Mouse (Mus musculus) midbrain, embryonic 13.5 days (tissue): ENCODE data around the gene Gm10563. TPM values are rescaled to one million over a fixed set of nuclear protein-coding genes. Genes with fewer than 3 reads are reported as not detected.

ENCODE experiments used
- ATAC-seq: fragments of 200-750 bp; cut with Nextera tagmentation; 2 replicates; pipeline ENCODE4 v1.8.0; 2017; ENCODE audit warnings: mild to moderate bottlenecking, moderate TSS enrichment, moderate library complexity
- H3K27ac ChIP-seq: fragments of 300-500 bp; sonication (generic); 2 replicates; pipeline ENCODE4 v1.5.1; 2015; ENCODE audit warnings: inconsistent platforms, mild to moderate bottlenecking, moderate library complexity
- H3K27me3 ChIP-seq: fragments of 300-500 bp; sonication (generic); 2 replicates; pipeline ENCODE4 v1.6.1; 2015; ENCODE audit warnings: mild to moderate bottlenecking, inconsistent platforms
- H3K36me3 ChIP-seq: fragments of 300-500 bp; sonication (generic); 2 replicates; pipeline ENCODE4 v1.6.1; 2015; ENCODE audit warnings: mild to moderate bottlenecking, inconsistent platforms
- H3K4me1 ChIP-seq: fragments of 300-500 bp; sonication (generic); replicated peaks from 2 replicates; pipeline ENCODE4 v1.6.1; 2015; ENCODE audit warnings: inconsistent platforms
- H3K4me2 ChIP-seq: fragments of 300-500 bp; sonication (generic); replicated peaks from 2 replicates; pipeline ENCODE4 v1.6.1; 2015; ENCODE audit warnings: moderate library complexity, mild to moderate bottlenecking, inconsistent platforms
- H3K4me3 ChIP-seq: fragments of 300-500 bp; sonication (generic); replicated peaks from 2 replicates; pipeline ENCODE4 v1.5.1; 2015; ENCODE audit warnings: mild to moderate bottlenecking, inconsistent platforms
- H3K9ac ChIP-seq: fragments of 300-500 bp; sonication (generic); replicated peaks from 2 replicates; pipeline ENCODE4 v1.6.1; 2015; ENCODE audit warnings: mild to moderate bottlenecking, inconsistent platforms
- H3K9me3 ChIP-seq: fragments of 300-500 bp; sonication (generic); 2 replicates; pipeline ENCODE4 v1.6.1; 2016; ENCODE audit warnings: mild to moderate bottlenecking, inconsistent platforms
- WGBS: fragments of 180-500 bp; shearing (Covaris S2); methylation state at CpG from one replicate; pipeline ENCODE4 v1.1.7; 2015; 5-methylcytosine and 5-hydroxymethylcytosine counted together
- polyA plus RNA-seq: library from polyadenylated mRNA; unstranded; fragments of >200 nt; fragmentation: Nextera tagmentation; extraction: Ambion mirVana; gene quantifications from 2 replicates; pipeline ENCODE4 v1.2.1, GENCODE M21; 2015

Gm10563 gene
- polyA plus RNA-seq, 1 experiment from 2014 or later, result not detected

DNA sequence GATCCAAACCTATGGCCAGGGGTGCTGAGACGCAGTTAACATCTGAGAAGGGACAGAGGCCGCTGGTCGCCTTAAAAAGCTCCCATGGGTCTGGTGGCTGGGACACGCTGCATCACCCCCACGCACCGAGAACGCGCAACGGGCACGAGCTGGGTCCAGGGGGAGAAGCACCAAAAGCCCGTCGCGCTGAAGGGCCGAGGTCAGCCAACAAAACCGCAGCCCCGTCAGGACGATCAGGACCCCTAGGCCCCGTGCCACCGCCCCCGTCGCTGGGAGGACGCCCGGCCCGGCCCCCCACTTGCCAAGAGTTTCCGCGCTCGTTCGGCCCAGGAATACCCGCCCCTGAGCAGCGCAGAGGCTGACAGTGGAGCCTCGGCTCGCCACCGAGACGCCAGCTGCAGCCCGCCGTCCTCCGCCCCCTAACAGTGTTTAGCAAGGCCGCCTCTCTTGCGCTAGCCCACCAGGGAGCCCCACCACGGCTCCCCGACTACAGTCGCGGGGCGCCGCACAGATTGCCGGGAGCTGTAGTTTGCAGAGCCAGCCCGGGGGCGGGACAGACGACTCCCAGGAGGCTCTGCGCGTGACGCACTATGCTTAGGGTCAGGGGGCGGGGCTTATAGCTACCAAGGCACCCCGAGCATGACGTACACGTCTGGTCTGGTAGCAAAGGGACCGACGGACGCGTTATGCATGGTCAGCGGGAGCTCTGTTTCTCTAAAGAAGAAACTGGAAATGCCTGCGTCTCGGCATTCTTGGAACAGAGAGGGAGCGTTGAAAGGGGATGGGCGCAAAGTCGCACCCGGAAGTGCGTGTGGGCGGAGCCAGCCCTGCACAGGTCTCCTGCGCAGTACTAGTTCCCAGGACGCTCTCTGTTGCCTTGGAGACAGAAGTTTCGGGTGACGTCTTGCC, 23.7 kb upstream of the Gm10563 start, which contains the start of gene Mib2:
TSS of gene Mib2 (minus strand) at position 510 of the 909 bp plus-strand sequence.
- Histone ChIP-seq H3K9me3 (no peaks in the 10 kb centered on the region), H3K4me3 (peak within 1 kb of the TSS; percentile 91), H3K4me2 (peak within 1 kb of the TSS; percentile 90), H3K9ac (peak within 1 kb of the TSS; percentile 88), H3K27me3 (no peaks in the 10 kb centered on the region), H3K4me1 (peaks cover 13% of the 10 kb centered on the region), H3K36me3 (peaks cover 10% of the 10 kb centered on the region; the same call in 1 of the 2 replicates), H3K27ac (peak within 1 kb of the TSS; percentile 86)
- under 1% methylated on average over 73 of the region's 73 CpGs for WGBS
- peak; percentile 98 for ATAC-seq

DNA sequence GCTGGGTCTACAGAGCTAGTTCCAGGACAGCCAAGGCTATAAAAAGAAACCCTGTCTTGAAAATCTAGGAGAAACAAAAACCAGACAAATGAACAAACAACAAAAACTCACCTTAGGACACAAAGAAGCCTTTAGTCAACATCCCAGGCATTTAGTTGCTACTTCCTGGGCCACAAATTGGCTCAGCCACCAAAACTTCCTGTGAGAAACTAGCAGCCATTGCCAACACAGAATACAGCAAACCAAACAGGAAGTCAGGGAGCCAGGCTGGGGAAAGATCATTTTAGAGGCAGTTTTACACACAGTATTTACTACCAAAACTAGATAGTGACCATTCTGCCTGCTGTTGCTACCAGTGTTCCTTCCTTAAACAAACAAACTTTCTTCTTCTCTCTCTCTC, 21.7 kb upstream of the Gm10563 start:
- H3K4me1 ChIP-seq, result peaks cover 13% of the 10 kb centered on the region
- H3K27me3 ChIP-seq, result no peaks in the 10 kb centered on the region
- no peak overlapping the region for H3K9ac ChIP-seq
- H3K27ac ChIP-seq, result no peak overlapping the region
- no peak overlapping the region for H3K4me2 ChIP-seq
- no peaks in the 10 kb centered on the region for H3K9me3 ChIP-seq
- ATAC-seq, result no peak
- no peak overlapping the region for H3K4me3 ChIP-seq
- H3K36me3 ChIP-seq, result peaks cover 10% of the 10 kb centered on the region; the same call in 1 of the 2 replicates

GRCm38 (mm10) chr4:155660641-155661040, 15.4 kb upstream of the Gm10563 start:
- WGBS, result 94% methylated on average over 12 of the region's 12 CpGs
- Histone ChIP-seq H3K9me3 (no peaks in the 10 kb centered on the region), H3K36me3 (peaks cover 56% of the 10 kb centered on the region), H3K4me1 (no peaks in the 10 kb centered on the region), H3K4me3 (no peak overlapping the region), H3K4me2 (no peak overlapping the region), H3K27me3 (peaks cover 11% of the 10 kb centered on the region), H3K9ac (no peak overlapping the region), H3K27ac (no peak overlapping the region)
- ATAC-seq, result no peak

DNA sequence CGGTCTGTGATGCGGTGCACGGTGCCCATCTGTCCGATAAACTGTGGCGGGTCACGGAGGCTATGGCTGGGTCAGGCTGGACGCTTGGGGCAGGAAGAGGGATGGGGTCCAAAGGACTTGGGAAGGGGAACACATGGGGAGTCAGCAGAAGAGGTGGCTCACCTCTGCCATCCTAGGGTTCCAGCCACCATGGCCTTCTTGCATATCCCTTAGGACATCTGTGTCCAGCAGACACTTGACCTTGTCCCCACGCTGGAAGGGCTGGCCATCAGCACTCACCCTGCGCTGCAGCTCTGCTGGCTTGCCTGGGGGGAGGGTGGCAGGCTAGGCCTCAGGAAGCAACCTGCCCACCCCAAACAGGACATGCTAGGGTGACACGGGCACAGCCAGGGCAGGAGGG, 13.8 kb upstream of the Gm10563 start:
- peaks cover 46% of the 10 kb centered on the region for H3K36me3 ChIP-seq
- 94% methylated on average over 10 of the region's 10 CpGs for WGBS
- no peak overlapping the region for H3K4me2 ChIP-seq
- H3K4me1 ChIP-seq, result peaks cover 16% of the 10 kb centered on the region
- no peak overlapping the region for H3K9ac ChIP-seq
- no peak overlapping the region for H3K4me3 ChIP-seq
- H3K27me3 ChIP-seq, result peaks cover 28% of the 10 kb centered on the region
- no peak for ATAC-seq
- H3K9me3 ChIP-seq, result no peaks in the 10 kb centered on the region
- no peak overlapping the region for H3K27ac ChIP-seq

DNA sequence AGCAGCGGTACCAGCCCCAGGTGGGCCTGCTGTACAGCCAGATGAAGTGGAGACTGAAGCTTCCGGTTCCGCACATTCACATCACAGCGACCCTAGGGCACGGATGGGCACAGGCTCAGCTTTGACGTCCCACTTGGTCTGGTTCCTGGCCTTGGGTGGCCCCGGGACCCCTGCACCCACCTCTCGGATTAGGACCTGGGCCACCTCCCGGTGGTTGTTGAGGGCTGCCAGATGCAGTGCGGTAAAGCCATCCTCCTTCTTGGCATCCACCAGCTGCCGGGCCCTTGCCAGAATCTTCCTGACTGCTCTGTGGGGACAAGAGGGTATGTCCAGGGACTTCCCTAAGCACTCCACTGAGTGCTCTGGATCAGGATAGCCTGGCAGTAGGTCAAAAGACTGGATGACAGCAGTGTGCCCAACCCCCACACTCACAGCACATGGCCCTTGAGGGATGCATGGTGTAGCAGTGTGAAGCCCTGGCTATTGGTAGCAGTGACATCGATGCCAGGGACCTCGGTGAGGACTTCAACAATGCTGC, 11.1 kb upstream of the Gm10563 start:
- peaks cover 33% of the 10 kb centered on the region for H3K4me1 ChIP-seq
- peaks cover 54% of the 10 kb centered on the region for H3K27me3 ChIP-seq
- H3K9me3 ChIP-seq, result no peaks in the 10 kb centered on the region
- no peak overlapping the region for H3K4me3 ChIP-seq
- WGBS, result 91% methylated on average over 13 of the region's 13 CpGs
- H3K4me2 ChIP-seq, result no peak overlapping the region
- H3K9ac ChIP-seq, result no peak overlapping the region
- no peak for ATAC-seq
- H3K36me3 ChIP-seq, result peaks cover 52% of the 10 kb centered on the region
- no peak overlapping the region for H3K27ac ChIP-seq

- H3K4me2 ChIP-seq, result peak overlapping the region; percentile 59
- 1% methylated on average over 52 of the region's 52 CpGs for WGBS
- peak overlapping the region; percentile 53 for H3K9ac ChIP-seq
- peaks cover 57% of the 10 kb centered on the region for H3K36me3 ChIP-seq
- H3K9me3 ChIP-seq, result no peaks in the 10 kb centered on the region
- H3K4me3 ChIP-seq, result peak overlapping the region; percentile 32
- peak; percentile 58 for ATAC-seq
- H3K4me1 ChIP-seq, result peaks cover 33% of the 10 kb centered on the region
- H3K27me3 ChIP-seq, result peaks cover 65% of the 10 kb centered on the region
- no peak overlapping the region for H3K27ac ChIP-seq
Observed at GRCm38 (mm10) chr4:155654456-155655298, 9.5 kb upstream of the Gm10563 start.

- Histone ChIP-seq H3K36me3 (peaks cover 57% of the 10 kb centered on the region), H3K9me3 (no peaks in the 10 kb centered on the region), H3K4me2 (peak overlapping the region; percentile 59), H3K4me3 (peak overlapping the region; percentile 32), H3K27me3 (peaks cover 65% of the 10 kb centered on the region), H3K4me1 (peaks cover 33% of the 10 kb centered on the region), H3K27ac (no peak overlapping the region), H3K9ac (no peak overlapping the region)
- WGBS, result 1% methylated on average over 6 of the region's 6 CpGs
- 0 out of 2 replicates have a peak, but pooled peaks have one; percentile 3 for ATAC-seq
Observed at GRCm38 (mm10) chr4:155654183-155654455, 8.9 kb upstream of the Gm10563 start.

DNA sequence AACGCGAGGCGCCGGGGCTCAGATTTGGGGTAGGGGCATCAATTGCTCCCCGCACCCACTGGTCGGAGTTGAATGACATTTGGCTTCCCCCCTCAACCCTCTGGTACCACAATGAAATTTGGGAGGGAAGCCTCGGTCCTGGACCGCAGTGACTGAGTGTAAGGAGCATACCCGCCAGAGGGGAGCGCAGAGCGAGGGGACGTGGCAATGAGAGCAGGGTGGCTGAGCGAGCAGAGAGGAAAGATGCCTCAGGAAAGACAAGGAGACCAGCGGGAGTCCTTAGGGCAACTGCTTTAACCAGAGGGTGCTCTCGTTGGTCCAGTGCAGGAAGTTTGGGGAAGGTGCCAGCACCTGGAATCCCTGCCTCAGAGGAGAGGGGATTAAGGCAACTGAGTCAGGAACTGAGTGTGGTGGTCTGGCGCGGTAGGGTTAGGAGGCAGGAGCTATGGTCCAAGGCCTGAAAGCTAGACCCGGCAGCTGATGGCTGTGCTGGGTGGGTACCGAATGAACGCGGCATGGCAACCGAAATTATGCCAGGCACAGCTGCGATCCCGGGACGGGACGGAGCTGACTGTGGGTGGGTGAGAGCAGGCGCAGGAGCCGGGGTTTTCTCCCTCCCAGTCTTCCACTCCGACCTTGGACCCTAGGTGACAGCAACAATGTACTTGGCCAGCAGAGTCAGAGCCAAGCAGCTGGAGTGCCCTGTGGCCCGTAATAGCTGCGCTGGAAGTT, 8.4 kb upstream of the Gm10563 start:
- 2% methylated on average over 31 of the region's 31 CpGs for WGBS
- Histone ChIP-seq H3K4me3 (peak overlapping the region; percentile 32), H3K9me3 (no peaks in the 10 kb centered on the region), H3K4me2 (peak overlapping the region; percentile 59), H3K9ac (peak overlapping the region; percentile 51), H3K36me3 (peaks cover 57% of the 10 kb centered on the region), H3K27me3 (peaks cover 65% of the 10 kb centered on the region), H3K4me1 (peaks cover 33% of the 10 kb centered on the region), H3K27ac (no peak overlapping the region)
- peak; percentile 40 for ATAC-seq

- WGBS, result 1% methylated on average over 33 of the region's 33 CpGs
- Histone ChIP-seq H3K27me3 (peaks cover 65% of the 10 kb centered on the region), H3K9ac (peak within 1 kb of the TSS; percentile 51)
Observed at GRCm38 (mm10) chr4:155653086-155653450, 7.9 kb upstream of the Gm10563 start, which contains the start of gene Mmp23. Mmp23 (minus strand) TSS chr4:155653384.

DNA sequence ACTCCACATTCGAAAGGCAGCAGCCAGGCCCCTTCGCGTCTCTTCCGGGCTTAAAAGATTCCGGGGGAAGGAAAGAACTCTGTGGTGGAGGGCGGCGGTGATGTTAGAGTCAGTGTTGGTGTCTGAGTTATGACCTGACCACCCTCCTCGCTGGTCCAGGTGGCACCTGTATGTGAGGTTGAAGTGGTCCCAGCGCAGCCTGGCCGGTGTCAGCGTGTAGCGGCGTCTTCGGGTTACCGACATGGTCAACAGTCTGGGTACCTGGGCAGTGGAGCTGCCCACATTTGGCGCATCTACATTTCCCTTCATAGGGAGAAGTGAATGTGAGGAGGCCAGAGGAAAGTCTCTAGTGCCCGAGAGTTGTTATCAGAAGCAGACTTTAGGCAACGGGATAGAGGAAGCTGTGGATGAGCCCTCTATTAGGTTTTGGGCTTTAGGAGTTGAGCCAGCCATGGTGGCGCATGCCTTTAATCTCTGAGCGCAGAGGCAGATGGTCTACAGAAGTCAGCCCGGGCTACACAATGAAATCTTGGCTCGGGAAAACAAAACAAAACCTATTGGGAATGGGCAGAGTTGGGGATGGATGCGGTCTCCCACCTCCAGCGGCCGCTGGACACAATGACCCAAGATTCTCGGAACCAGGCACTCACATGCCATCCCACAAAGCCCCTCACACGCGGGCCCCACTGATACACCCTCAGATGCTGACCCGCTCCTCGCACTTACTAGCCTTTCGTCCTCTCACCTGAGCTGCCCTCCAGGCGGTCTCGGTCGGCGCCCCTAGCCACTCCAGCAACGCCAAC, 7.3 kb upstream of the Gm10563 start:
- peak overlapping the region; percentile 59 for H3K4me2 ChIP-seq
- H3K4me1 ChIP-seq, result peaks cover 33% of the 10 kb centered on the region
- H3K27me3 ChIP-seq, result peaks cover 65% of the 10 kb centered on the region
- ATAC-seq, result no peak
- 22% methylated on average over 36 of the region's 36 CpGs for WGBS
- peak overlapping the region; percentile 51 for H3K9ac ChIP-seq
- peaks cover 60% of the 10 kb centered on the region for H3K36me3 ChIP-seq
- H3K4me3 ChIP-seq, result peak overlapping the region; percentile 32
- no peaks in the 10 kb centered on the region for H3K9me3 ChIP-seq
- H3K27ac ChIP-seq, result no peak overlapping the region

More at GRCm38 (mm10) chr4:155653086-155653450, 7.9 kb upstream of the Gm10563 start, which contains the start of gene Mmp23:
- H3K4me3 ChIP-seq, result peak within 1 kb of the TSS; percentile 32
- peaks cover 59% of the 10 kb centered on the region for H3K36me3 ChIP-seq
- H3K4me2 ChIP-seq, result peak within 1 kb of the TSS; percentile 59
- H3K27ac ChIP-seq, result no peak within 1 kb of the TSS
- ATAC-seq, result peak; percentile 52
- H3K9me3 ChIP-seq, result no peaks in the 10 kb centered on the region
- peaks cover 33% of the 10 kb centered on the region for H3K4me1 ChIP-seq
